Mouse (Mus musculus): Measurements from ENCODE around the gene Armh3. TPM values are rescaled to one million over a fixed set of nuclear protein-coding genes. Genes with fewer than 3 reads are reported as not detected.

Armh3 gene
- total and polyA plus RNA-seq, 3 experiments, result 1.1 to 4.9 (median 1.9) TPM

- H3K9ac ChIP-seq (ENCODE audit: insufficient read depth, low read depth), result no peak overlapping the region
Measured at GRCm38 (mm10) chr19:45795406-45795944, 202.8 kb downstream of the Armh3 start.

DNA sequence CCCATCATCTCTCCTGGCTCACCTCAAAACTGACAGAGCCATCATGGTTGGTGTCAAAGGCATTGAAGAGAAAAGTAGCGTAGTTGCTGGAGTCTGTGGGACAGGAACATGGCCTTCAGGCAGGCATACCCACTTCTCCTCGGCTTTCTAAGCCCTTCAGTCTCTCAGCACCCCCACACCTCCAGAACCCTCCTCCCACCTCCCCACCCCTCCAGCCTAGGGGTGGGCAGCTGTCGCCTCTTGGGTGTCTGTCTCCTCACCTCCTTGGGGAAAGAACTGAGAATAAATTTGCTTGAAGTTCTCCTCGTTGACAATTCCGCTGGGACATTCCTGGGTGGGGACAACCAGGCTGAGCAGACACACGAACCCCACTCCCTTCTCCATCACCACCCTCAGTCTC is 203.6 kb downstream of the Armh3 start:
- dilution Hi-C loops (cut with MboI; ENCODE audit: extremely low pct_ligation_motif_present, extremely low pct_unique_long_range_greater_than_20kb, low sequenced_read_pairs), result no loop called here
- Histone ChIP-seq H3K36me3 (replicated peaks in 1 of 2; ENCODE audit: control insufficient read depth in 1 of 2, insufficient read depth in 1 of 2, low read length in 1 of 2) (no peaks in the 10 kb centered on the region), H3K27me3 (replicated peaks) (no peaks in the 10 kb centered on the region), H3K4me1 (ENCODE audit: control insufficient read depth in 1 of 2, insufficient read depth in 2 of 2) (peaks cover 4 to 31% of the 10 kb centered on the region in 2 experiments; a peak in 3 of 4 replicates), H3K4me2 (ENCODE audit: insufficient read depth, low read depth, poor library complexity, severe bottlenecking) (no peak overlapping the region), H3K27ac (ENCODE audit: insufficient read depth, low read depth) (no peak overlapping the region), H3K9ac (ENCODE audit: insufficient read depth, low read depth) (no peak overlapping the region), H3K4me3 (replicated peaks in 1 of 3; ENCODE audit: low read depth in 2 of 3, low read length in 2 of 3, poor library complexity in 1 of 3) (no peak overlapping the region), H3K79me2 (replicated peaks; ENCODE audit: control insufficient read depth, extremely low read depth, insufficient read depth, poor library complexity, severe bottlenecking) (no peaks in the 10 kb centered on the region), H3K9me3 (replicated peaks; ENCODE audit: low read length) (peaks cover 4% of the 10 kb centered on the region)
- TF ChIP-seq GABPA (IDR thresholded peaks at IDR 0.05; ENCODE audit: insufficient replicate concordance, low read depth, low read length) (no peak), RCOR1 (conservative IDR thresholded peaks at IDR 0.05; ENCODE audit: low read depth, low read length) (no peak), IRF4 (IDR thresholded peaks at IDR 0.05; ENCODE audit: low read depth, low read length) (no peak), ZC3H11A (IDR thresholded peaks at IDR 0.05; ENCODE audit: low read depth, low read length) (no peak), SIN3A (IDR thresholded peaks at IDR 0.05; ENCODE audit: low read length) (no peak), ETS1 (conservative IDR thresholded peaks at IDR 0.05; ENCODE audit: low read depth, low read length) (no peak), USF1 (IDR thresholded peaks at IDR 0.05; ENCODE audit: low read depth, low read length) (no peak), MEF2A (IDR thresholded peaks at IDR 0.05; ENCODE audit: borderline replicate concordance, low read depth, low read length) (no peak), CTCF (conservative IDR thresholded peaks at IDR 0.05 in 1 of 2, IDR thresholded peaks at IDR 0.05 in 1 of 2; ENCODE audit: low read depth in 2 of 2, low read length in 2 of 2) (no peak), ZMIZ1 (IDR thresholded peaks at IDR 0.05; ENCODE audit: low read depth, low read length) (no peak), MAX (IDR thresholded peaks at IDR 0.05; ENCODE audit: low read length) (no peak)
- no peak for DNase-seq (ENCODE audit: extremely low read depth)
- in situ Hi-C loops (cut with MboI; ENCODE audit: low pct_ligation_motif_present, low pct_unique_long_range_greater_than_20kb, low sequenced_read_pairs), result no loop called here

More at GRCm38 (mm10) chr19:45795406-45795944, 202.8 kb downstream of the Armh3 start:
- H3K36me3 ChIP-seq (replicated peaks in 1 of 2; ENCODE audit: control insufficient read depth in 1 of 2, insufficient read depth in 1 of 2, low read length in 1 of 2), result no peaks in the 10 kb centered on the region
- no peaks in the 10 kb centered on the region for H3K27me3 ChIP-seq (replicated peaks)
- peaks cover 10% of the 10 kb centered on the region for H3K9me3 ChIP-seq (replicated peaks; ENCODE audit: low read length)
- dilution Hi-C loops (cut with MboI; ENCODE audit: extremely low pct_ligation_motif_present, extremely low pct_unique_long_range_greater_than_20kb, low sequenced_read_pairs) (no loop called here), in situ Hi-C loops (cut with MboI; ENCODE audit: low pct_ligation_motif_present, low pct_unique_long_range_greater_than_20kb, low sequenced_read_pairs) (no loop called here)
- DNase-seq (ENCODE audit: extremely low read depth), result no peak
- no peak overlapping the region for H3K27ac ChIP-seq (ENCODE audit: insufficient read depth, low read depth)
- no peak for TF ChIP-seq HCFC1 (IDR thresholded peaks at IDR 0.05; ENCODE audit: low read depth, low read length)
- no peak for TF ChIP-seq MAX (IDR thresholded peaks at IDR 0.05; ENCODE audit: low read length)
- no peak for TF ChIP-seq JUND (conservative IDR thresholded peaks at IDR 0.05; ENCODE audit: low read depth, low read length)
- no peak for TF ChIP-seq ZMIZ1 (IDR thresholded peaks at IDR 0.05; ENCODE audit: low read depth, low read length)
- TF ChIP-seq CHD2 (IDR thresholded peaks at IDR 0.05; ENCODE audit: low read length), result no peak
- TF ChIP-seq ZNF384 (IDR thresholded peaks at IDR 0.05; ENCODE audit: low read depth, low read length), result no peak
- TF ChIP-seq POLR2AphosphoS2 (IDR thresholded peaks at IDR 0.05; ENCODE audit: low read depth, low read length), result no peak
- TF ChIP-seq ELF1 (IDR thresholded peaks at IDR 0.05; ENCODE audit: low read depth, low read length), result no peak
- no peak for TF ChIP-seq TBP (conservative IDR thresholded peaks at IDR 0.05; ENCODE audit: low read depth, low read length)
- no peak for TF ChIP-seq NRF1 (IDR thresholded peaks at IDR 0.05; ENCODE audit: low read depth, low read length)
- no peak for TF ChIP-seq GABPA (IDR thresholded peaks at IDR 0.05; ENCODE audit: insufficient replicate concordance, low read depth, low read length)
- no peak for TF ChIP-seq MAZ (IDR thresholded peaks at IDR 0.05; ENCODE audit: low read depth, low read length)
- TF ChIP-seq CTCF (conservative IDR thresholded peaks at IDR 0.05 in 1 of 2, IDR thresholded peaks at IDR 0.05 in 1 of 2; ENCODE audit: low read depth in 2 of 2, low read length in 2 of 2), result no peak
- no peak for TF ChIP-seq BHLHE40 (IDR thresholded peaks at IDR 0.05; ENCODE audit: low read depth, low read length)
- TF ChIP-seq ETS1 (conservative IDR thresholded peaks at IDR 0.05; ENCODE audit: low read depth, low read length), result no peak
- no peak for TF ChIP-seq MAFK (IDR thresholded peaks at IDR 0.05; ENCODE audit: insufficient replicate concordance, low read length)
- no peak for TF ChIP-seq E2F4 (IDR thresholded peaks at IDR 0.05; ENCODE audit: insufficient replicate concordance, low read depth, low read length)
- TF ChIP-seq SMC3 (IDR thresholded peaks at IDR 0.05; ENCODE audit: low read depth, low read length), result no peak
- no peak for TF ChIP-seq TCF12 (IDR thresholded peaks at IDR 0.05; ENCODE audit: low read depth, low read length)
- no peaks in the 10 kb centered on the region for H3K79me2 ChIP-seq (replicated peaks; ENCODE audit: control insufficient read depth, extremely low read depth, insufficient read depth, poor library complexity, severe bottlenecking)
- H3K4me1 ChIP-seq (ENCODE audit: control insufficient read depth in 1 of 2, insufficient read depth in 2 of 2), result peaks cover 4 to 27% of the 10 kb centered on the region in 2 experiments; a peak in 3 of 4 replicates
- no peak overlapping the region for H3K4me3 ChIP-seq (replicated peaks in 1 of 3; ENCODE audit: low read depth in 2 of 3, low read length in 2 of 3, poor library complexity in 1 of 3)
- no peak overlapping the region for H3K4me2 ChIP-seq (ENCODE audit: insufficient read depth, low read depth, poor library complexity, severe bottlenecking)

Measured in CH12.LX (cell line).